Mouse (Mus musculus) MEL (cell line): ENCODE results near the gene Pxt1.

Experiments
- CTCF ChIP-seq, 3 experiments: IDR thresholded peaks in 2 of 3; conservative IDR thresholded peaks in 1 of 3; 2 replicates each; pipeline ENCODE4 v1.5.1; 2011 to 2012; ENCODE audit warnings: low read length in 3 of 3, low read depth in 2 of 3, mild to moderate bottlenecking in 2 of 3, improper control_type of control experiment in 1 of 3, inconsistent platforms in 1 of 3, mixed read lengths in 1 of 3, moderate library complexity in 1 of 3; ENCODE audit not compliant: control insufficient read depth in 1 of 3, insufficient read depth in 1 of 3, poor library complexity in 1 of 3, severe bottlenecking in 1 of 3
- GABPA ChIP-seq: IDR thresholded peaks from 2 replicates; pipeline ENCODE4 v1.6.1; 2012; ENCODE audit warnings: low read depth, mild to moderate bottlenecking, inconsistent platforms, low read length, improper control_type of control experiment, moderate library complexity
- JUND ChIP-seq: IDR thresholded peaks from 2 replicates; pipeline ENCODE4 v1.6.1; 2011; ENCODE audit warnings: low read depth, mild to moderate bottlenecking, improper control_type of control experiment, low read length
- KAT2A ChIP-seq: conservative IDR thresholded peaks from 2 replicates; pipeline ENCODE4 v1.6.1; 2012; ENCODE audit warnings: low read depth, low read length, improper control_type of control experiment, inconsistent platforms
- MAZ ChIP-seq: IDR thresholded peaks from 2 replicates; pipeline ENCODE4 v1.6.1; 2012; ENCODE audit warnings: low read depth, mild to moderate bottlenecking, inconsistent platforms, low read length, improper control_type of control experiment
- MXI1 ChIP-seq: IDR thresholded peaks from 2 replicates; pipeline ENCODE4 v1.6.1; 2011; ENCODE audit warnings: mild to moderate bottlenecking, low read depth, low read length, improper control_type of control experiment
- NELFE ChIP-seq: IDR thresholded peaks from 2 replicates; pipeline ENCODE4 v1.6.1; 2011; ENCODE audit warnings: low read depth, low read length, improper control_type of control experiment
- NRF1 ChIP-seq: IDR thresholded peaks from 2 replicates; pipeline ENCODE4 v1.6.1; 2014; ENCODE audit warnings: low read depth, mild to moderate bottlenecking, inconsistent platforms, low read length, improper control_type of control experiment, moderate library complexity; ENCODE audit not compliant: poor library complexity, insufficient read depth, severe bottlenecking
- POLR2AphosphoS2 ChIP-seq: IDR thresholded peaks from 2 replicates; pipeline ENCODE4 v1.6.1; 2011; ENCODE audit warnings: low read length, improper control_type of control experiment
- RCOR1 ChIP-seq: IDR thresholded peaks from 2 replicates; pipeline ENCODE4 v1.6.1; 2012; ENCODE audit warnings: low read depth, mild to moderate bottlenecking, inconsistent platforms, low read length, improper control_type of control experiment
- SIN3A ChIP-seq: IDR thresholded peaks from 2 replicates; pipeline ENCODE4 v1.6.1; 2012; ENCODE audit warnings: low read length, improper control_type of control experiment, inconsistent platforms
- UBTF ChIP-seq: IDR thresholded peaks from 2 replicates; pipeline ENCODE4 v1.6.1; 2012; ENCODE audit warnings: low read depth, mild to moderate bottlenecking, inconsistent platforms, low read length, improper control_type of control experiment, moderate library complexity, borderline replicate concordance; ENCODE audit not compliant: insufficient read depth

GRCm38 (mm10) chr17:28907959-28908358 lies 35.7 kb downstream of the Pxt1 start:
- TF ChIP-seq SIN3A (no peak), NELFE (no peak), GABPA (no peak), JUND (no peak), MAZ (no peak), MXI1 (no peak), KAT2A (no peak), POLR2AphosphoS2 (no peak), CTCF (IDR thresholded peaks at IDR 0.05 in 2 of 3, conservative IDR thresholded peaks at IDR 0.05 in 1 of 3; ENCODE audit: control insufficient read depth in 1 of 3, insufficient read depth in 1 of 3, low read depth in 2 of 3, low read length in 3 of 3, poor library complexity in 1 of 3, severe bottlenecking in 1 of 3) (no peak), NRF1 (no peak), RCOR1 (no peak), UBTF (no peak)
